Mouse (Mus musculus) liver, adult 2 months (tissue): ENCODE results near the gene Slc25a16.

Experiments
- CTCF ChIP-seq: fragments of 200-500 bp; IDR thresholded peaks from 2 replicates; pipeline ENCODE4 v1.5.1; 2011; ENCODE audit warnings: low read depth, low read length, control low read depth
- POLR2A ChIP-seq: fragments of 200-500 bp; IDR thresholded peaks from 2 replicates; pipeline ENCODE4 v1.6.1; 2011; ENCODE audit warnings: low read length, control low read depth; ENCODE audit not compliant: insufficient read depth; ENCODE audit errors: extremely low read depth

GRCm38 (mm10) chr10:62874828-62875227 lies 45.6 kb upstream of the Slc25a16 start:
- TF ChIP-seq POLR2A, result no peak
- no peak for TF ChIP-seq CTCF
